Mouse (Mus musculus): ENCODE measurements around the gene Cmah. TPM values are rescaled to one million over a fixed set of nuclear protein-coding genes. Genes with fewer than 3 reads are reported as not detected.

Gene Cmah
- polyA plus RNA-seq, 1 experiment: 13.7 TPM

- peak in 1 of 2 experiments; percentile 31 for DNase-seq (ENCODE audit: low read depth in 1 of 2, low spot score in 2 of 2)
- Histone ChIP-seq H3K27me3 (ENCODE audit: control insufficient read depth, insufficient read depth, low read length) (no peaks in the 10 kb centered on the region), H3K27ac (ENCODE audit: insufficient read depth, low read length) (peak overlapping the region; percentile 72), H3K36me3 (ENCODE audit: control insufficient read depth, insufficient read depth, low read length) (peaks cover 21% of the 10 kb centered on the region), H3K4me3 (ENCODE audit: extremely low read depth, insufficient read depth, insufficient read length) (peak overlapping the region; percentile 38), H3K4me1 (ENCODE audit: control insufficient read depth, insufficient read depth, insufficient read length) (peaks cover 8% of the 10 kb centered on the region)
- TF ChIP-seq CTCF (IDR thresholded peaks at IDR 0.05; ENCODE audit: extremely low read depth, insufficient read depth, insufficient read length, insufficient replicate concordance) (no peak), POLR2A (IDR thresholded peaks at IDR 0.05; ENCODE audit: low read depth, low read length) (no peak)
- 68% methylated on average over 13 of the region's 13 CpGs for WGBS
Observed at GRCm38 (mm10) chr13:24419560-24420250, 92.5 kb downstream of the Cmah start.

GRCm38 (mm10) chr13:24421987-24422386, 94.8 kb downstream of the Cmah start:
- no peak for DNase-seq (ENCODE audit: low read depth in 1 of 2, low spot score in 2 of 2)
- Histone ChIP-seq H3K27me3 (ENCODE audit: control insufficient read depth, insufficient read depth, low read length) (no peaks in the 10 kb centered on the region), H3K27ac (ENCODE audit: insufficient read depth, low read length) (no peak overlapping the region), H3K4me3 (ENCODE audit: extremely low read depth, insufficient read depth, insufficient read length) (no peak overlapping the region), H3K4me1 (ENCODE audit: control insufficient read depth, insufficient read depth, insufficient read length) (peaks cover 8% of the 10 kb centered on the region), H3K36me3 (ENCODE audit: control insufficient read depth, insufficient read depth, low read length) (peaks cover 31% of the 10 kb centered on the region)
- TF ChIP-seq POLR2A (IDR thresholded peaks at IDR 0.05; ENCODE audit: low read depth, low read length) (no peak), CTCF (IDR thresholded peaks at IDR 0.05; ENCODE audit: extremely low read depth, insufficient read depth, insufficient read length, insufficient replicate concordance) (no peak)
- WGBS: 73% methylated on average over 3 of the region's 3 CpGs

GRCm38 (mm10) chr13:24430215-24430614, 103.0 kb downstream of the Cmah start:
- no peak overlapping the region for H3K4me3 ChIP-seq (ENCODE audit: extremely low read depth, insufficient read depth, insufficient read length)

GRCm38 (mm10) chr13:24431593-24431992, 104.4 kb downstream of the Cmah start:
- no peak for DNase-seq (ENCODE audit: low read depth in 1 of 2, low spot score in 2 of 2)
- WGBS: 89% methylated on average over 3 of the region's 3 CpGs
- Histone ChIP-seq H3K27me3 (ENCODE audit: control insufficient read depth, insufficient read depth, low read length) (no peaks in the 10 kb centered on the region), H3K4me1 (ENCODE audit: control insufficient read depth, insufficient read depth, insufficient read length) (no peaks in the 10 kb centered on the region), H3K27ac (ENCODE audit: insufficient read depth, low read length) (no peak overlapping the region), H3K4me3 (ENCODE audit: extremely low read depth, insufficient read depth, insufficient read length) (no peak overlapping the region), H3K36me3 (ENCODE audit: control insufficient read depth, insufficient read depth, low read length) (peaks cover 56% of the 10 kb centered on the region)
- TF ChIP-seq POLR2A (IDR thresholded peaks at IDR 0.05; ENCODE audit: low read depth, low read length) (no peak), CTCF (IDR thresholded peaks at IDR 0.05; ENCODE audit: extremely low read depth, insufficient read depth, insufficient read length, insufficient replicate concordance) (no peak)

More at GRCm38 (mm10) chr13:24430215-24430614, 103.0 kb downstream of the Cmah start:
- no peak for DNase-seq (ENCODE audit: low read depth in 1 of 2, low spot score in 2 of 2)
- Histone ChIP-seq H3K36me3 (ENCODE audit: control insufficient read depth, insufficient read depth, low read length) (peaks cover 52% of the 10 kb centered on the region), H3K27me3 (ENCODE audit: control insufficient read depth, insufficient read depth, low read length) (no peaks in the 10 kb centered on the region), H3K27ac (ENCODE audit: insufficient read depth, low read length) (no peak overlapping the region), H3K4me1 (ENCODE audit: control insufficient read depth, insufficient read depth, insufficient read length) (no peaks in the 10 kb centered on the region)
- WGBS: 92% methylated on average over 5 of the region's 5 CpGs
- TF ChIP-seq CTCF (IDR thresholded peaks at IDR 0.05; ENCODE audit: extremely low read depth, insufficient read depth, insufficient read length, insufficient replicate concordance) (no peak), POLR2A (IDR thresholded peaks at IDR 0.05; ENCODE audit: low read depth, low read length) (no peak)

GRCm38 (mm10) chr13:24442272-24442671, 115.1 kb downstream of the Cmah start:
- Histone ChIP-seq H3K27me3 (ENCODE audit: control insufficient read depth, insufficient read depth, low read length) (no peaks in the 10 kb centered on the region), H3K4me1 (ENCODE audit: control insufficient read depth, insufficient read depth, insufficient read length) (peaks cover 16% of the 10 kb centered on the region; the same call in 1 of the 2 replicates), H3K4me3 (ENCODE audit: extremely low read depth, insufficient read depth, insufficient read length) (no peak overlapping the region), H3K27ac (ENCODE audit: insufficient read depth, low read length) (peak overlapping the region; percentile 18; the same call in 1 of the 2 replicates), H3K36me3 (ENCODE audit: control insufficient read depth, insufficient read depth, low read length) (peaks cover 33% of the 10 kb centered on the region)
- TF ChIP-seq CTCF (IDR thresholded peaks at IDR 0.05; ENCODE audit: extremely low read depth, insufficient read depth, insufficient read length, insufficient replicate concordance) (no peak), POLR2A (IDR thresholded peaks at IDR 0.05; ENCODE audit: low read depth, low read length) (no peak)
- WGBS: 11% methylated on average over 6 of the region's 6 CpGs
- peak in 1 of 2 experiments; percentile 36 for DNase-seq (ENCODE audit: low read depth in 1 of 2, low spot score in 2 of 2)

- DNase-seq (ENCODE audit: low read depth in 1 of 2, low spot score in 2 of 2): no peak
- no peaks in the 10 kb centered on the region for H3K27me3 ChIP-seq (ENCODE audit: control insufficient read depth, insufficient read depth, low read length)
- TF ChIP-seq CTCF (IDR thresholded peaks at IDR 0.05; ENCODE audit: extremely low read depth, insufficient read depth, insufficient read length, insufficient replicate concordance) (no peak), POLR2A (IDR thresholded peaks at IDR 0.05; ENCODE audit: low read depth, low read length) (no peak)
- H3K4me1 ChIP-seq (ENCODE audit: control insufficient read depth, insufficient read depth, insufficient read length): peaks cover 16% of the 10 kb centered on the region; the same call in 1 of the 2 replicates
- H3K36me3 ChIP-seq (ENCODE audit: control insufficient read depth, insufficient read depth, low read length): peaks cover 38% of the 10 kb centered on the region
- no peak overlapping the region for H3K4me3 ChIP-seq (ENCODE audit: extremely low read depth, insufficient read depth, insufficient read length)
- 36% methylated on average over 4 of the region's 4 CpGs for WGBS
- peak overlapping the region; percentile 50 for H3K27ac ChIP-seq (ENCODE audit: insufficient read depth, low read length)
Observed at GRCm38 (mm10) chr13:24443763-24444347, 116.7 kb downstream of the Cmah start.

Data from spleen, adult 2 months (tissue).